Mouse (Mus musculus) thymus, adult 18-20 months (tissue): ENCODE results near the gene Btg2.

ENCODE experiments used
- DNase-seq, 2 experiments: peaks; one replicate each; pipeline ENCODE4 v3.0.0; 2022; ENCODE audit warnings: mixed read lengths in 2 of 2

The Btg2 gene

GRCm38 (mm10) chr1:134075532-134075931, 3.4 kb downstream of the Btg2 start:
- no peak for DNase-seq

GRCm38 (mm10) chr1:134074606-134075005, 4.3 kb downstream of the Btg2 start:
- DNase-seq = no peak

- no peak for DNase-seq
Observed at GRCm38 (mm10) chr1:134074184-134074583, 4.7 kb downstream of the Btg2 start.

GRCm38 (mm10) chr1:134073658-134074057, 5.3 kb downstream of the Btg2 start:
- DNase-seq = no peak

- no peak for DNase-seq
Observed at GRCm38 (mm10) chr1:134073061-134073564, 5.8 kb downstream of the Btg2 start.

- no peak for DNase-seq
Observed at GRCm38 (mm10) chr1:134071411-134072018, 7.4 kb downstream of the Btg2 start.

- no peak for DNase-seq
Observed at GRCm38 (mm10) chr1:134070099-134070669, 8.7 kb downstream of the Btg2 start.

- peak; percentile 89 to 96 for DNase-seq
Observed at GRCm38 (mm10) chr1:134067143-134067619, 11.7 kb downstream of the Btg2 start.

GRCm38 (mm10) chr1:134066554-134066953, 12.4 kb downstream of the Btg2 start:
- no peak for DNase-seq

GRCm38 (mm10) chr1:134065241-134065809, 13.6 kb downstream of the Btg2 start:
- DNase-seq = peak in 1 of 2 experiments; percentile 62

- DNase-seq = peak in 1 of 2 experiments; percentile 54
Observed at GRCm38 (mm10) chr1:134064296-134064831, 14.6 kb downstream of the Btg2 start.

- DNase-seq = peak; percentile 63 to 80
Observed at GRCm38 (mm10) chr1:134063773-134064125, 15.2 kb downstream of the Btg2 start.

GRCm38 (mm10) chr1:134063086-134063772, 15.7 kb downstream of the Btg2 start:
- peak; percentile 76 to 82 for DNase-seq

- DNase-seq = no peak
Observed at GRCm38 (mm10) chr1:134062411-134063085, 16.4 kb downstream of the Btg2 start.

GRCm38 (mm10) chr1:134061915-134062314, 17.0 kb downstream of the Btg2 start:
- no peak for DNase-seq

- DNase-seq = peak; percentile 97 to 99
Observed at GRCm38 (mm10) chr1:134060849-134061569, 17.9 kb downstream of the Btg2 start.

GRCm38 (mm10) chr1:134059739-134060695, 18.9 kb downstream of the Btg2 start:
- DNase-seq = peak in 1 of 2 experiments; percentile 71

GRCm38 (mm10) chr1:134058870-134059269, 20.1 kb downstream of the Btg2 start:
- DNase-seq = no peak

GRCm38 (mm10) chr1:134057736-134058135, 21.2 kb downstream of the Btg2 start:
- no peak for DNase-seq

GRCm38 (mm10) chr1:134056285-134056684, 22.6 kb downstream of the Btg2 start:
- no peak for DNase-seq
